Mouse (Mus musculus): ENCODE measurements around the gene Sde2. TPM values are rescaled to one million over a fixed set of nuclear protein-coding genes. Genes with fewer than 3 reads are reported as not detected.

The Sde2 gene
- 11.5 and 11.8 TPM in 2 replicates for polyA plus RNA-seq (2015; fragmentation: Nextera tagmentation; extraction: Ambion mirVana)

GRCm38 (mm10) chr1:180850316-180851270, at the start of gene Sde2:
TSS of gene Sde2 (plus strand) at chr1:180851127.
- Histone ChIP-seq H3K4me2 (ENCODE audit: low read depth, low read length) (peak within 1 kb of the TSS; percentile 78), H3K4me3 (ENCODE audit: low read depth, low read length) (peak within 1 kb of the TSS; percentile 98), H3K36me3 (replicated peaks; ENCODE audit: insufficient read depth, low read length) (peaks cover 7% of the 10 kb centered on the region), H3K4me1 (ENCODE audit: insufficient read depth) (peaks cover 47% of the 10 kb centered on the region), H3K9me3 (ENCODE audit: low read length) (no peaks in the 10 kb centered on the region), H3K27me3 (ENCODE audit: insufficient read depth, low read length) (no peaks in the 10 kb centered on the region), H3K27ac (ENCODE audit: low read depth) (peak within 1 kb of the TSS; percentile 95), H3K9ac (replicated peaks) (peak within 1 kb of the TSS; percentile 92)
- TF ChIP-seq CTCF (IDR thresholded peaks at IDR 0.05; ENCODE audit: low read depth) = 0 out of 2 replicates have a peak, but pooled peaks have one; percentile 2
- peak; percentile 97 for TF ChIP-seq EP300 (IDR thresholded peaks at IDR 0.05; ENCODE audit: low read depth)
- DNase-seq = peak; percentile 100
- peak; percentile 96 for ATAC-seq
- WGBS (ENCODE audit: insufficient replicate concordance) = under 1% methylated on average over 74 of the region's 77 CpGs

- TF ChIP-seq EP300 (IDR thresholded peaks at IDR 0.05; ENCODE audit: low read depth) (no peak), CTCF (IDR thresholded peaks at IDR 0.05; ENCODE audit: low read depth) (no peak)
- Histone ChIP-seq H3K9ac (replicated peaks) (no peak overlapping the region), H3K4me2 (ENCODE audit: low read depth, low read length) (no peak overlapping the region), H3K4me3 (ENCODE audit: low read depth, low read length) (no peak overlapping the region), H3K9me3 (ENCODE audit: low read length) (no peaks in the 10 kb centered on the region), H3K27ac (ENCODE audit: low read depth) (no peak overlapping the region), H3K27me3 (ENCODE audit: insufficient read depth, low read length) (no peaks in the 10 kb centered on the region), H3K36me3 (replicated peaks; ENCODE audit: insufficient read depth, low read length) (peaks cover 57% of the 10 kb centered on the region), H3K4me1 (ENCODE audit: insufficient read depth) (no peaks in the 10 kb centered on the region)
- peak; percentile 28 for ATAC-seq
- no peak for DNase-seq
- 78% methylated on average over 3 of the region's 3 CpGs for WGBS (ENCODE audit: insufficient replicate concordance)
Measured at GRCm38 (mm10) chr1:180801466-180801994, 49.4 kb upstream of the Sde2 start.

GRCm38 (mm10) chr1:180803881-180804280, 47.0 kb upstream of the Sde2 start:
- H3K9me3 ChIP-seq (ENCODE audit: low read length) = no peaks in the 10 kb centered on the region
- peaks cover 3% of the 10 kb centered on the region for H3K4me1 ChIP-seq (ENCODE audit: insufficient read depth)
- no peak for DNase-seq
- 88% methylated on average over 6 of the region's 6 CpGs for WGBS (ENCODE audit: insufficient replicate concordance)
- no peak overlapping the region for H3K4me2 ChIP-seq (ENCODE audit: low read depth, low read length)
- H3K4me3 ChIP-seq (ENCODE audit: low read depth, low read length) = no peak overlapping the region
- no peak for ATAC-seq
- H3K27ac ChIP-seq (ENCODE audit: low read depth) = no peak overlapping the region
- peaks cover 79% of the 10 kb centered on the region for H3K36me3 ChIP-seq (replicated peaks; ENCODE audit: insufficient read depth, low read length)
- no peak for TF ChIP-seq EP300 (IDR thresholded peaks at IDR 0.05; ENCODE audit: low read depth)
- TF ChIP-seq CTCF (IDR thresholded peaks at IDR 0.05; ENCODE audit: low read depth) = no peak
- H3K9ac ChIP-seq (replicated peaks) = no peak overlapping the region
- H3K27me3 ChIP-seq (ENCODE audit: insufficient read depth, low read length) = no peaks in the 10 kb centered on the region

GRCm38 (mm10) chr1:180808831-180809230, 42.1 kb upstream of the Sde2 start:
- TF ChIP-seq EP300 (IDR thresholded peaks at IDR 0.05; ENCODE audit: low read depth) (no peak), CTCF (IDR thresholded peaks at IDR 0.05; ENCODE audit: low read depth) (no peak)
- ATAC-seq (no peak), DNase-seq (no peak)
- Histone ChIP-seq H3K4me1 (ENCODE audit: insufficient read depth) (peaks cover 11% of the 10 kb centered on the region), H3K9me3 (ENCODE audit: low read length) (no peaks in the 10 kb centered on the region), H3K4me2 (ENCODE audit: low read depth, low read length) (peak overlapping the region; percentile 36; the same call in 1 of the 2 replicates), H3K27me3 (ENCODE audit: insufficient read depth, low read length) (no peaks in the 10 kb centered on the region), H3K27ac (ENCODE audit: low read depth) (no peak overlapping the region), H3K36me3 (replicated peaks; ENCODE audit: insufficient read depth, low read length) (peaks cover 71% of the 10 kb centered on the region), H3K4me3 (ENCODE audit: low read depth, low read length) (no peak overlapping the region), H3K9ac (replicated peaks) (no peak overlapping the region)
- 89% methylated on average over 5 of the region's 5 CpGs for whole genome bisulfite sequencing (ENCODE audit: insufficient replicate concordance)

GRCm38 (mm10) chr1:180810976-180811375, 40.0 kb upstream of the Sde2 start:
- Histone ChIP-seq H3K4me2 (ENCODE audit: low read depth, low read length) (peak overlapping the region; percentile 67), H3K36me3 (replicated peaks; ENCODE audit: insufficient read depth, low read length) (peaks cover 50% of the 10 kb centered on the region), H3K27me3 (ENCODE audit: insufficient read depth, low read length) (no peaks in the 10 kb centered on the region), H3K4me3 (ENCODE audit: low read depth, low read length) (peak overlapping the region; percentile 83), H3K9ac (replicated peaks) (peak overlapping the region; percentile 47), H3K4me1 (ENCODE audit: insufficient read depth) (peaks cover 26% of the 10 kb centered on the region), H3K9me3 (ENCODE audit: low read length) (no peaks in the 10 kb centered on the region), H3K27ac (ENCODE audit: low read depth) (peak overlapping the region; percentile 26; the same call in 1 of the 2 replicates)
- TF ChIP-seq CTCF (IDR thresholded peaks at IDR 0.05; ENCODE audit: low read depth) = peak; percentile 50
- TF ChIP-seq EP300 (IDR thresholded peaks at IDR 0.05; ENCODE audit: low read depth) = no peak
- WGBS (ENCODE audit: insufficient replicate concordance) = 40% methylated on average over 7 of the region's 7 CpGs
- DNase-seq = no peak
- ATAC-seq = no peak
